Mouse (Mus musculus) neutrophil, adult 5-6 weeks (primary cell): ENCODE data around the gene Amfr. TPM values are rescaled to one million over a fixed set of nuclear protein-coding genes. Genes with fewer than 3 reads are reported as not detected.

Source experiments
- ATAC-seq: fragments of 151-379, 151-347 bp; 2 replicates; pipeline ENCODE4 v1.8.0; 2017; ENCODE audit warnings: mild to moderate bottlenecking, moderate TSS enrichment; ENCODE audit not compliant: insufficient number of reproducible peaks, poor library complexity, low FRiP score, severe bottlenecking; ENCODE audit errors: extremely low read depth
- total RNA-seq: library from RNA; stranded (forward); fragments of 200-1000 nt; gene quantifications from 2 replicates; pipeline ENCODE4 v1.2.3, GENCODE M21; 2017

Gene Amfr
- total RNA-seq, 1 experiment from 2014 or later, result 112 TPM

GRCm38 (mm10) chr8:93945781-93946180, 66.9 kb downstream of the Amfr start:
- ATAC-seq, result no peak

GRCm38 (mm10) chr8:93941636-93942054, 71.0 kb downstream of the Amfr start:
- no peak for ATAC-seq

- ATAC-seq, result no peak
Observed at GRCm38 (mm10) chr8:93940542-93941423, 71.9 kb downstream of the Amfr start.

- ATAC-seq, result no peak
Observed at GRCm38 (mm10) chr8:93938193-93938592, 74.4 kb downstream of the Amfr start.

GRCm38 (mm10) chr8:93933288-93933687, 79.4 kb downstream of the Amfr start:
- no peak for ATAC-seq

- ATAC-seq, result 0 out of 2 replicates have a peak, but pooled peaks have one; percentile 57
Observed at GRCm38 (mm10) chr8:93932873-93933272, 79.8 kb downstream of the Amfr start.

- no peak for ATAC-seq
Observed at GRCm38 (mm10) chr8:93931336-93931735, 81.3 kb downstream of the Amfr start.

- no peak for ATAC-seq
Observed at GRCm38 (mm10) chr8:93929233-93929632, 83.4 kb downstream of the Amfr start.

GRCm38 (mm10) chr8:93925513-93925912, 87.1 kb downstream of the Amfr start:
- no peak for ATAC-seq

GRCm38 (mm10) chr8:93923897-93924334, 88.7 kb downstream of the Amfr start:
- ATAC-seq, result no peak

Other genes with a start within 250 kb of the Amfr start
- not detected in 2 replicates for gene Gnao1, start 202.9 kb downstream of the Amfr start, total RNA-seq
- 41.6 and 59.9 TPM in 2 replicates for gene Nudt21, start 24.2 kb upstream of the Amfr start, total RNA-seq
- gene Ogfod1, start 24.4 kb upstream of the Amfr start, total RNA-seq, result 10.5 and 10.7 TPM in 2 replicates
- 16.3 and 19.9 TPM in 2 replicates for gene Bbs2, start 86.1 kb upstream of the Amfr start, total RNA-seq
- not detected in 2 replicates for gene Mt4, start 124.4 kb upstream of the Amfr start, total RNA-seq
- gene Mt3, start 139.8 kb upstream of the Amfr start, total RNA-seq, result not detected in 2 replicates
- not detected in 2 replicates for gene Mt2, start 159.8 kb upstream of the Amfr start, total RNA-seq
- 5.2 TPM in 1 of 2 replicates, not detected in the other for gene Mt1, start 166.2 kb upstream of the Amfr start, total RNA-seq
- 13.6 and 14.1 TPM in 2 replicates for gene Nup93, start 201.7 kb upstream of the Amfr start, total RNA-seq